Mouse (Mus musculus) megakaryocyte, embryonic 14.5 days (primary cell): ENCODE measurements around the gene Vwa8. TPM values are rescaled to one million over a fixed set of nuclear protein-coding genes. Genes with fewer than 3 reads are reported as not detected.

Source experiments
- H3K27me3 ChIP-seq: replicated peaks from 2 replicates; pipeline ENCODE3; 2012; ENCODE audit warnings: inconsistent platforms
- H3K36me3 ChIP-seq: replicated peaks from 2 replicates; pipeline ENCODE3; 2012; ENCODE audit warnings: low read length, inconsistent platforms, mixed read lengths
- H3K4me1 ChIP-seq: 2 replicates; pipeline ENCODE4 v1.6.1; 2012; ENCODE audit warnings: inconsistent platforms
- H3K4me3 ChIP-seq: replicated peaks from 2 replicates; pipeline ENCODE3; 2012; ENCODE audit warnings: moderate library complexity, mild to moderate bottlenecking, inconsistent platforms
- H3K9me3 ChIP-seq: 2 replicates; pipeline ENCODE4 v1.6.1; 2012; ENCODE audit warnings: inconsistent platforms
- FLI1 ChIP-seq: IDR thresholded peaks from 2 replicates; pipeline ENCODE4 v1.6.1; 2012; ENCODE audit warnings: low read length, inconsistent platforms, mixed read lengths
- GATA1 ChIP-seq: IDR thresholded peaks from 3 replicates; pipeline ENCODE4 v1.6.1; 2012; ENCODE audit warnings: mixed read lengths, low read length, inconsistent platforms, borderline replicate concordance
- polyA plus RNA-seq: library from polyadenylated mRNA; stranded (reverse); fragments of >175 nt; gene quantifications from 2 replicates; pipeline ENCODE4 v1.2.3, GENCODE M21; 2012; ENCODE audit warnings: low replicate concordance; ENCODE audit not compliant: insufficient read depth

The Vwa8 gene
- polyA plus RNA-seq, 1 experiment: 0.75 TPM

- Histone ChIP-seq H3K27me3 (no peaks in the 10 kb centered on the region), H3K4me1 (peaks cover 54% of the 10 kb centered on the region), H3K9me3 (no peaks in the 10 kb centered on the region), H3K4me3 (no peak overlapping the region), H3K36me3 (no peaks in the 10 kb centered on the region)
- TF ChIP-seq GATA1 (no peak), FLI1 (no peak)
Measured at GRCm38 (mm10) chr14:79226056-79226455, 377.2 kb downstream of the Vwa8 start.

GRCm38 (mm10) chr14:79226741-79227140 lies 377.9 kb downstream of the Vwa8 start:
- H3K27me3 ChIP-seq: no peaks in the 10 kb centered on the region
- H3K4me3 ChIP-seq: no peak overlapping the region
- H3K4me1 ChIP-seq: peaks cover 54% of the 10 kb centered on the region
- H3K36me3 ChIP-seq: no peaks in the 10 kb centered on the region
- TF ChIP-seq FLI1: no peak
- H3K9me3 ChIP-seq: no peaks in the 10 kb centered on the region

- TF ChIP-seq GATA1 (no peak), FLI1 (no peak)
- H3K9me3 ChIP-seq: no peaks in the 10 kb centered on the region
- no peaks in the 10 kb centered on the region for H3K36me3 ChIP-seq
- peaks cover 43% of the 10 kb centered on the region for H3K4me1 ChIP-seq
- no peaks in the 10 kb centered on the region for H3K27me3 ChIP-seq
- no peak overlapping the region for H3K4me3 ChIP-seq
Measured at GRCm38 (mm10) chr14:79227955-79228354, 379.1 kb downstream of the Vwa8 start.

GRCm38 (mm10) chr14:79231677-79232076 lies 382.8 kb downstream of the Vwa8 start:
- TF ChIP-seq FLI1: no peak
- no peak for TF ChIP-seq GATA1
- Histone ChIP-seq H3K9me3 (no peaks in the 10 kb centered on the region), H3K4me1 (peaks cover 35% of the 10 kb centered on the region), H3K27me3 (no peaks in the 10 kb centered on the region), H3K4me3 (no peak overlapping the region), H3K36me3 (no peaks in the 10 kb centered on the region)

- no peaks in the 10 kb centered on the region for H3K9me3 ChIP-seq
- no peaks in the 10 kb centered on the region for H3K27me3 ChIP-seq
- H3K4me3 ChIP-seq: no peak overlapping the region
- peaks cover 39% of the 10 kb centered on the region for H3K4me1 ChIP-seq
- no peaks in the 10 kb centered on the region for H3K36me3 ChIP-seq
- TF ChIP-seq GATA1 (no peak), FLI1 (no peak)
Measured at GRCm38 (mm10) chr14:79233697-79234096, 384.8 kb downstream of the Vwa8 start.

GRCm38 (mm10) chr14:79234513-79234912 lies 385.7 kb downstream of the Vwa8 start:
- TF ChIP-seq GATA1: no peak
- no peak for TF ChIP-seq FLI1
- Histone ChIP-seq H3K27me3 (no peaks in the 10 kb centered on the region), H3K4me1 (peaks cover 47% of the 10 kb centered on the region), H3K4me3 (no peak overlapping the region), H3K9me3 (no peaks in the 10 kb centered on the region), H3K36me3 (no peaks in the 10 kb centered on the region)

- Histone ChIP-seq H3K4me3 (no peak overlapping the region), H3K9me3 (peaks cover 4% of the 10 kb centered on the region), H3K4me1 (peaks cover 53% of the 10 kb centered on the region), H3K27me3 (no peaks in the 10 kb centered on the region), H3K36me3 (no peaks in the 10 kb centered on the region)
- no peak for TF ChIP-seq GATA1
- TF ChIP-seq FLI1: no peak
Measured at GRCm38 (mm10) chr14:79235157-79235556, 386.3 kb downstream of the Vwa8 start.

GRCm38 (mm10) chr14:79236261-79236660 lies 387.4 kb downstream of the Vwa8 start:
- H3K4me1 ChIP-seq: peaks cover 59% of the 10 kb centered on the region
- peaks cover 7% of the 10 kb centered on the region for H3K9me3 ChIP-seq

GRCm38 (mm10) chr14:79239402-79239801 lies 390.6 kb downstream of the Vwa8 start:
- Histone ChIP-seq H3K36me3 (no peaks in the 10 kb centered on the region), H3K4me1 (peaks cover 76% of the 10 kb centered on the region), H3K27me3 (no peaks in the 10 kb centered on the region), H3K9me3 (peaks cover 7% of the 10 kb centered on the region), H3K4me3 (peak overlapping the region; percentile 59)
- TF ChIP-seq FLI1 (no peak), GATA1 (no peak)

More at GRCm38 (mm10) chr14:79236261-79236660, 387.4 kb downstream of the Vwa8 start:
- no peak overlapping the region for H3K4me3 ChIP-seq
- H3K27me3 ChIP-seq: no peaks in the 10 kb centered on the region
- no peaks in the 10 kb centered on the region for H3K36me3 ChIP-seq
- no peak for TF ChIP-seq GATA1
- no peak for TF ChIP-seq FLI1

- Histone ChIP-seq H3K9me3 (peaks cover 7% of the 10 kb centered on the region), H3K4me3 (no peak overlapping the region), H3K4me1 (peaks cover 70% of the 10 kb centered on the region), H3K36me3 (no peaks in the 10 kb centered on the region), H3K27me3 (no peaks in the 10 kb centered on the region)
- TF ChIP-seq FLI1 (no peak), GATA1 (no peak)
Measured at GRCm38 (mm10) chr14:79241057-79241570, 392.3 kb downstream of the Vwa8 start.
